Mouse (Mus musculus): ENCODE results near the gene Klhl11. TPM values are rescaled to one million over a fixed set of nuclear protein-coding genes. Genes with fewer than 3 reads are reported as not detected.

Gene Klhl11
- polyA plus RNA-seq, 1 experiment = 2.6 TPM

DNA sequence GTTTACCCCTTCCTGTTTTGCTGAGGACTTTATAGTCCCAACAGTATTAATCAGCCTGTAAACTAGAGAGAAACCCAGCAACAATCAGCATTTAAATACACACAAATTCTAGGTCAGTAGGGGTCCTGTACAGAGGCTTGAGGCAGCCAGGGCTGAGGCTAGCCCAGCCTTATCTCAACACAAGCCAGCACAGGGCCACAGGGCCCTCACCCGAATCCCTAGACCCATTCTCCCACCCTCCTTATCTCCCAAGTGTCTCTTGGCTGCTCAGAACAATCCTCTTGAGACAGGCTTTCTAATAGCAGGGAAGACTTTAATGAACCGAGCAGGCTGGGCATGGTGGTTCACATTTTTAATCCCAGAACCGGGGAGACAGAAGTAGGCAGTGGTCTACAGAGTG is 27.7 kb upstream of the Klhl11 start:
- no peak overlapping the region for H3K27ac ChIP-seq (ENCODE audit: insufficient read depth, low read length)
- no peak overlapping the region for H3K4me3 ChIP-seq (ENCODE audit: extremely low read depth, insufficient read depth, insufficient read length)
- 84% methylated on average over 3 of the region's 3 CpGs for WGBS
- TF ChIP-seq CTCF (IDR thresholded peaks at IDR 0.05; ENCODE audit: extremely low read depth, insufficient read depth, insufficient read length, insufficient replicate concordance) (no peak), POLR2A (IDR thresholded peaks at IDR 0.05; ENCODE audit: low read depth, low read length) (no peak)
- no peaks in the 10 kb centered on the region for H3K4me1 ChIP-seq (ENCODE audit: control insufficient read depth, insufficient read depth, insufficient read length)
- no peaks in the 10 kb centered on the region for H3K27me3 ChIP-seq (ENCODE audit: control insufficient read depth, insufficient read depth, low read length)
- peaks cover 51% of the 10 kb centered on the region for H3K36me3 ChIP-seq (ENCODE audit: control insufficient read depth, insufficient read depth, low read length)
- DNase-seq (ENCODE audit: low read depth in 1 of 2, low spot score in 2 of 2) = no peak

- H3K4me1 ChIP-seq (ENCODE audit: control insufficient read depth, insufficient read depth, insufficient read length) = no peaks in the 10 kb centered on the region
- peak overlapping the region; percentile 21; the same call in 1 of the 2 replicates for H3K4me3 ChIP-seq (ENCODE audit: extremely low read depth, insufficient read depth, insufficient read length)
- peaks cover 39% of the 10 kb centered on the region for H3K36me3 ChIP-seq (ENCODE audit: control insufficient read depth, insufficient read depth, low read length)
- TF ChIP-seq POLR2A (IDR thresholded peaks at IDR 0.05; ENCODE audit: low read depth, low read length) (no peak), CTCF (IDR thresholded peaks at IDR 0.05; ENCODE audit: extremely low read depth, insufficient read depth, insufficient read length, insufficient replicate concordance) (no peak)
- no peak for DNase-seq (ENCODE audit: low read depth in 1 of 2, low spot score in 2 of 2)
- 92% methylated on average over 12 of the region's 12 CpGs for WGBS
- no peaks in the 10 kb centered on the region for H3K27me3 ChIP-seq (ENCODE audit: control insufficient read depth, insufficient read depth, low read length)
- peak overlapping the region; percentile 1; the same call in 1 of the 2 replicates for H3K27ac ChIP-seq (ENCODE audit: insufficient read depth, low read length)
These were observed 21.2 kb upstream of the Klhl11 start for GRCm38 (mm10) chr11:100493771-100494170.

GRCm38 (mm10) chr11:100490951-100491350 is 18.4 kb upstream of the Klhl11 start:
- peaks cover 27% of the 10 kb centered on the region for H3K36me3 ChIP-seq (ENCODE audit: control insufficient read depth, insufficient read depth, low read length)
- no peaks in the 10 kb centered on the region for H3K4me1 ChIP-seq (ENCODE audit: control insufficient read depth, insufficient read depth, insufficient read length)
- H3K27me3 ChIP-seq (ENCODE audit: control insufficient read depth, insufficient read depth, low read length) = no peaks in the 10 kb centered on the region
- no peak overlapping the region for H3K4me3 ChIP-seq (ENCODE audit: extremely low read depth, insufficient read depth, insufficient read length)
- no peak overlapping the region for H3K27ac ChIP-seq (ENCODE audit: insufficient read depth, low read length)
- DNase-seq (ENCODE audit: low read depth in 1 of 2, low spot score in 2 of 2) = peak in 1 of 2 experiments; percentile 10
- 86% methylated on average over 6 of the region's 6 CpGs for WGBS
- TF ChIP-seq POLR2A (IDR thresholded peaks at IDR 0.05; ENCODE audit: low read depth, low read length) (no peak), CTCF (IDR thresholded peaks at IDR 0.05; ENCODE audit: extremely low read depth, insufficient read depth, insufficient read length, insufficient replicate concordance) (no peak)

- Histone ChIP-seq H3K36me3 (ENCODE audit: control insufficient read depth, insufficient read depth, low read length) (peaks cover 23% of the 10 kb centered on the region), H3K4me3 (ENCODE audit: extremely low read depth, insufficient read depth, insufficient read length) (no peak overlapping the region), H3K4me1 (ENCODE audit: control insufficient read depth, insufficient read depth, insufficient read length) (no peaks in the 10 kb centered on the region), H3K27ac (ENCODE audit: insufficient read depth, low read length) (no peak overlapping the region), H3K27me3 (ENCODE audit: control insufficient read depth, insufficient read depth, low read length) (no peaks in the 10 kb centered on the region)
- DNase-seq (ENCODE audit: low read depth in 1 of 2, low spot score in 2 of 2) = peak; percentile 26 to 41
- WGBS = 86% methylated on average over 8 of the region's 8 CpGs
- no peak for TF ChIP-seq POLR2A (IDR thresholded peaks at IDR 0.05; ENCODE audit: low read depth, low read length)
- peak; percentile 7; the same call in 1 of the 2 replicates for TF ChIP-seq CTCF (IDR thresholded peaks at IDR 0.05; ENCODE audit: extremely low read depth, insufficient read depth, insufficient read length, insufficient replicate concordance)
These were observed 13.4 kb upstream of the Klhl11 start for GRCm38 (mm10) chr11:100485801-100486538.

DNA sequence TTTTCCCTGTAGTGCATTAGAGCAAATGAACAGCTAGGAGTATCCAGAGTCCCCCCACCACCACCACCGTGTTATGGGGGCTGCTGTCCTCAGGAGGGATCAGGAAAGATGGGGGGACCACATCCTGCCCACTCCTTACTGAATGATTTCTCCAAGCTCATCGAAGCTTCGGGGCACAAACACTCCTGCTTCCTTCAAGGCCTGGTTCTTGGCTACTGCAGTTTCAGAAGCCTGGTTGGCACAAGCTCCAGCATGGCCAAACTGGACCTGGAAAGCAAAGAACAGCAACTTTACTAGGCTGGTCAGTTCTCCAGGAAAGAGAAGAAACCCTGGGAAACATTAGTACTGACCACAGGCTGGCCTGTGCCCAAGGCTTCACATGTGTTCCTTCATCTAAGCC is 11.9 kb upstream of the Klhl11 start:
- Histone ChIP-seq H3K27ac (ENCODE audit: insufficient read depth, low read length) (no peak overlapping the region), H3K4me1 (ENCODE audit: control insufficient read depth, insufficient read depth, insufficient read length) (no peaks in the 10 kb centered on the region), H3K36me3 (ENCODE audit: control insufficient read depth, insufficient read depth, low read length) (peaks cover 27% of the 10 kb centered on the region), H3K4me3 (ENCODE audit: extremely low read depth, insufficient read depth, insufficient read length) (no peak overlapping the region), H3K27me3 (ENCODE audit: control insufficient read depth, insufficient read depth, low read length) (no peaks in the 10 kb centered on the region)
- WGBS = 84% methylated on average over 3 of the region's 3 CpGs
- no peak for DNase-seq (ENCODE audit: low read depth in 1 of 2, low spot score in 2 of 2)
- no peak for TF ChIP-seq CTCF (IDR thresholded peaks at IDR 0.05; ENCODE audit: extremely low read depth, insufficient read depth, insufficient read length, insufficient replicate concordance)
- no peak for TF ChIP-seq POLR2A (IDR thresholded peaks at IDR 0.05; ENCODE audit: low read depth, low read length)

- Histone ChIP-seq H3K27me3 (ENCODE audit: control insufficient read depth, insufficient read depth, low read length) (no peaks in the 10 kb centered on the region), H3K36me3 (ENCODE audit: control insufficient read depth, insufficient read depth, low read length) (peaks cover 39% of the 10 kb centered on the region), H3K27ac (ENCODE audit: insufficient read depth, low read length) (no peak overlapping the region), H3K4me3 (ENCODE audit: extremely low read depth, insufficient read depth, insufficient read length) (no peak overlapping the region), H3K4me1 (ENCODE audit: control insufficient read depth, insufficient read depth, insufficient read length) (no peaks in the 10 kb centered on the region)
- DNase-seq (ENCODE audit: low read depth in 1 of 2, low spot score in 2 of 2) = no peak
- 92% methylated on average over 7 of the region's 7 CpGs for WGBS
- TF ChIP-seq CTCF (IDR thresholded peaks at IDR 0.05; ENCODE audit: extremely low read depth, insufficient read depth, insufficient read length, insufficient replicate concordance) = no peak
- TF ChIP-seq POLR2A (IDR thresholded peaks at IDR 0.05; ENCODE audit: low read depth, low read length) = no peak
These were observed 6.6 kb upstream of the Klhl11 start for GRCm38 (mm10) chr11:100479152-100479551.

GRCm38 (mm10) chr11:100476281-100476680 is 3.7 kb upstream of the Klhl11 start:
- 91% methylated on average over 5 of the region's 5 CpGs for WGBS
- no peak for DNase-seq (ENCODE audit: low read depth in 1 of 2, low spot score in 2 of 2)
- Histone ChIP-seq H3K4me1 (ENCODE audit: control insufficient read depth, insufficient read depth, insufficient read length) (peaks cover 3% of the 10 kb centered on the region; the same call in 1 of the 2 replicates), H3K27me3 (ENCODE audit: control insufficient read depth, insufficient read depth, low read length) (no peaks in the 10 kb centered on the region), H3K4me3 (ENCODE audit: extremely low read depth, insufficient read depth, insufficient read length) (no peak overlapping the region), H3K36me3 (ENCODE audit: control insufficient read depth, insufficient read depth, low read length) (peaks cover 26% of the 10 kb centered on the region), H3K27ac (ENCODE audit: insufficient read depth, low read length) (no peak overlapping the region)
- TF ChIP-seq CTCF (IDR thresholded peaks at IDR 0.05; ENCODE audit: extremely low read depth, insufficient read depth, insufficient read length, insufficient replicate concordance) (no peak), POLR2A (IDR thresholded peaks at IDR 0.05; ENCODE audit: low read depth, low read length) (no peak)
